Mouse (Mus musculus) stomach, embryonic 16.5 days (tissue): ENCODE results near the gene Atp8a2. TPM values are rescaled to one million over a fixed set of nuclear protein-coding genes. Genes with fewer than 3 reads are reported as not detected.

Source experiments
- ATAC-seq: fragments of 200-750 bp; cut with Nextera tagmentation; 2 replicates; pipeline ENCODE4 v1.8.0; 2017; ENCODE audit warnings: moderate number of reproducible peaks, moderate TSS enrichment; ENCODE audit not compliant: insufficient read depth, low FRiP score
- H3K27ac ChIP-seq: fragments of 300-500 bp; sonication (generic); 2 replicates; pipeline ENCODE4 v1.5.1; 2014; ENCODE audit warnings: low read length
- H3K27me3 ChIP-seq: fragments of 300-500 bp; sonication (generic); 2 replicates; pipeline ENCODE4 v1.6.1; 2014; ENCODE audit warnings: low read length, control low read depth, mixed read lengths; ENCODE audit not compliant: control insufficient read depth, insufficient read depth
- H3K36me3 ChIP-seq: fragments of 300-500 bp; sonication (generic); 2 replicates; pipeline ENCODE4 v1.6.1; 2014; ENCODE audit warnings: low read length; ENCODE audit not compliant: control insufficient read depth, insufficient read depth
- H3K4me1 ChIP-seq: fragments of 300-500 bp; sonication (generic); 2 replicates; pipeline ENCODE4 v1.6.1; 2014; ENCODE audit warnings: low read length, control low read depth, mixed read lengths; ENCODE audit not compliant: control insufficient read depth, insufficient read depth
- H3K4me2 ChIP-seq: fragments of 300-500 bp; sonication (generic); 2 replicates; pipeline ENCODE4 v1.6.1; 2014; ENCODE audit warnings: low read depth, low read length, mixed read lengths
- H3K4me3 ChIP-seq: fragments of 300-500 bp; sonication (generic); replicated peaks from 2 replicates; pipeline ENCODE4 v1.5.1; 2014; ENCODE audit warnings: mild to moderate bottlenecking, low read length
- H3K9ac ChIP-seq: fragments of 300-500 bp; sonication (generic); 2 replicates; pipeline ENCODE4 v1.6.1; 2014; ENCODE audit warnings: low read length
- H3K9me3 ChIP-seq: fragments of 300-500 bp; sonication (generic); replicated peaks from 2 replicates; pipeline ENCODE4 v1.6.1; 2016; ENCODE audit warnings: low read length, control low read depth; ENCODE audit not compliant: control insufficient read depth
- WGBS: fragments of 180-500 bp; shearing (Covaris S2); extraction: QIAGEN DNeasy Blood & Tissue Kit; methylation state at CpG from one replicate; pipeline ENCODE4 v1.1.7; 2014; 5-methylcytosine and 5-hydroxymethylcytosine counted together
- polyA plus RNA-seq: library from polyadenylated mRNA; unstranded; fragments of >200 nt; fragmentation: Nextera tagmentation; extraction: Ambion mirVana; gene quantifications from 2 replicates; pipeline ENCODE4 v1.2.1, GENCODE M21; 2015

Atp8a2 gene
- polyA plus RNA-seq, 1 experiment from 2014 or later = 5.4 TPM

- Histone ChIP-seq H3K9ac (no peak overlapping the region), H3K4me3 (no peak overlapping the region), H3K4me2 (no peak overlapping the region), H3K27me3 (no peaks in the 10 kb centered on the region), H3K4me1 (no peaks in the 10 kb centered on the region), H3K9me3 (no peaks in the 10 kb centered on the region), H3K27ac (no peak overlapping the region), H3K36me3 (no peaks in the 10 kb centered on the region)
- 44% methylated on average over 8 of the region's 8 CpGs for WGBS
- ATAC-seq = no peak
Measured at GRCm38 (mm10) chr14:60026647-60027046, 170.3 kb downstream of the Atp8a2 start.

- ATAC-seq = peak; percentile 56; the same call in 1 of the 2 replicates
- Histone ChIP-seq H3K4me3 (no peak overlapping the region), H3K27me3 (no peaks in the 10 kb centered on the region), H3K36me3 (no peaks in the 10 kb centered on the region), H3K4me1 (no peaks in the 10 kb centered on the region), H3K9me3 (no peaks in the 10 kb centered on the region), H3K9ac (no peak overlapping the region), H3K4me2 (no peak overlapping the region), H3K27ac (no peak overlapping the region)
- WGBS = 30% methylated on average over 4 of the region's 4 CpGs
Measured at GRCm38 (mm10) chr14:60015891-60016290, 181.1 kb downstream of the Atp8a2 start.

- no peak for ATAC-seq
- H3K36me3 ChIP-seq = no peaks in the 10 kb centered on the region
- no peak overlapping the region for H3K4me3 ChIP-seq
- H3K4me1 ChIP-seq = no peaks in the 10 kb centered on the region
- H3K9ac ChIP-seq = no peak overlapping the region
- WGBS = 73% methylated on average over 1 of the region's 1 CpGs
- no peaks in the 10 kb centered on the region for H3K9me3 ChIP-seq
- no peaks in the 10 kb centered on the region for H3K27me3 ChIP-seq
- H3K27ac ChIP-seq = no peak overlapping the region
- no peak overlapping the region for H3K4me2 ChIP-seq
Measured at GRCm38 (mm10) chr14:60001801-60002200, 195.2 kb downstream of the Atp8a2 start.

- no peak for ATAC-seq
- Histone ChIP-seq H3K4me2 (no peak overlapping the region), H3K4me3 (no peak overlapping the region), H3K36me3 (no peaks in the 10 kb centered on the region), H3K27me3 (no peaks in the 10 kb centered on the region), H3K4me1 (no peaks in the 10 kb centered on the region), H3K9ac (no peak overlapping the region), H3K27ac (no peak overlapping the region), H3K9me3 (no peaks in the 10 kb centered on the region)
- WGBS = 61% methylated on average over 5 of the region's 5 CpGs
Measured at GRCm38 (mm10) chr14:59988860-59989259, 208.1 kb downstream of the Atp8a2 start.

GRCm38 (mm10) chr14:59987975-59988374 is 209.0 kb downstream of the Atp8a2 start:
- H3K4me3 ChIP-seq = no peak overlapping the region
- H3K36me3 ChIP-seq = no peaks in the 10 kb centered on the region
- no peak overlapping the region for H3K9ac ChIP-seq
- WGBS = 86% methylated on average over 3 of the region's 3 CpGs
- no peaks in the 10 kb centered on the region for H3K4me1 ChIP-seq
- no peak for ATAC-seq
- H3K27me3 ChIP-seq = no peaks in the 10 kb centered on the region
- no peaks in the 10 kb centered on the region for H3K9me3 ChIP-seq
- no peak overlapping the region for H3K4me2 ChIP-seq
- H3K27ac ChIP-seq = no peak overlapping the region

GRCm38 (mm10) chr14:59978007-59978406 is 219.0 kb downstream of the Atp8a2 start:
- Histone ChIP-seq H3K9ac (no peak overlapping the region), H3K9me3 (no peaks in the 10 kb centered on the region), H3K4me1 (no peaks in the 10 kb centered on the region), H3K27me3 (no peaks in the 10 kb centered on the region), H3K4me3 (no peak overlapping the region), H3K27ac (no peak overlapping the region), H3K4me2 (no peak overlapping the region), H3K36me3 (no peaks in the 10 kb centered on the region)
- 48% methylated on average over 2 of the region's 2 CpGs for WGBS
- no peak for ATAC-seq

GRCm38 (mm10) chr14:59971221-59971730 is 225.7 kb downstream of the Atp8a2 start:
- no peaks in the 10 kb centered on the region for H3K4me1 ChIP-seq
- no peak overlapping the region for H3K4me3 ChIP-seq
- no peak overlapping the region for H3K27ac ChIP-seq
- H3K27me3 ChIP-seq = no peaks in the 10 kb centered on the region
- no peaks in the 10 kb centered on the region for H3K36me3 ChIP-seq
- no peaks in the 10 kb centered on the region for H3K9me3 ChIP-seq
- ATAC-seq = no peak
- no peak overlapping the region for H3K9ac ChIP-seq
- 47% methylated on average over 5 of the region's 5 CpGs for WGBS
- no peak overlapping the region for H3K4me2 ChIP-seq

- no peaks in the 10 kb centered on the region for H3K27me3 ChIP-seq
- no peaks in the 10 kb centered on the region for H3K36me3 ChIP-seq
- no peak overlapping the region for H3K4me3 ChIP-seq
- H3K4me2 ChIP-seq = no peak overlapping the region
- H3K27ac ChIP-seq = no peak overlapping the region
- ATAC-seq = no peak
- no peaks in the 10 kb centered on the region for H3K4me1 ChIP-seq
- WGBS = 48% methylated on average over 7 of the region's 7 CpGs
- no peaks in the 10 kb centered on the region for H3K9me3 ChIP-seq
- H3K9ac ChIP-seq = no peak overlapping the region
Measured at GRCm38 (mm10) chr14:59969485-59970134, 227.4 kb downstream of the Atp8a2 start.

- H3K9me3 ChIP-seq = no peaks in the 10 kb centered on the region
- no peak overlapping the region for H3K4me3 ChIP-seq
- no peaks in the 10 kb centered on the region for H3K36me3 ChIP-seq
- no peak overlapping the region for H3K9ac ChIP-seq
- H3K4me1 ChIP-seq = no peaks in the 10 kb centered on the region
- H3K27me3 ChIP-seq = no peaks in the 10 kb centered on the region
- no peak overlapping the region for H3K4me2 ChIP-seq
- no peak overlapping the region for H3K27ac ChIP-seq
- 74% methylated on average over 8 of the region's 8 CpGs for WGBS
- ATAC-seq = no peak
Measured at GRCm38 (mm10) chr14:59967847-59968550, 229.0 kb downstream of the Atp8a2 start.
